ENCODE assay signal across 10 mouse cellular contexts in the genomic region with DNA sequence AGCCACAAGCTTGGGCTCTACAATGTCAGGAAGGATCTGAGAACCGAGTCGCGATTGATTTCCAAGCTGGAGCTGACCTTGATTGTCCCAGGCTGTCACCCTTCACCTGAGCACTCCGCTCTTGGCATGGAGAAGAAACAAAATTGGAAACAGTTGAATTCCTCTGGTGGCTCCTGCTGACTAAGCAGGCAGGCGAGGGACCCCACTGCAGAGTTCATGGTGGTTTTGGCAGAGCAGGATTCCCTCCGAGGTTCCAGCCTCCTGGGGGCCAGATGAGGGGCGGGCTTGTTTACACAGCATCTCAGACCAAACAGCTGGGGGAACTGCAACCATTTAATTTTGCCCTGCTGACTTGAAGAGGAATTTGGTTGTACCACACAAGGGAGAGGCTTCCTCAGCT.
DNase-seq lines count a peak whose midpoint lies in the region; ATAC-seq lines count a peak whose summit lies in the region.
"Had no signal": no experiment of that assay in that cellular context is flagged by ENCODE, and none has a peak within 500 bp of the region (broad histone marks: within the 10 kb centered on the region; RNA-seq: fewer than 3 reads in every experiment).

No protein-coding gene starts in this region.

- no peaks in the 10 kb centered on the region for H3K9me3 ChIP-seq in neural tube, embryonic 11.5 days (ENCODE audit: control insufficient read depth, low read length)
- H3K9me3 ChIP-seq in neural tube, embryonic 15.5 days (replicated peaks): no peaks in the 10 kb centered on the region
- H3K9me3 ChIP-seq in heart, embryonic 15.5 days (replicated peaks): no peaks in the 10 kb centered on the region

- no peaks in the 10 kb centered on the region for H3K27me3 ChIP-seq in neural tube, embryonic 11.5 days (ENCODE audit: control insufficient read depth, insufficient read depth, low read length)
- no peaks in the 10 kb centered on the region for H3K27me3 ChIP-seq in neural tube, embryonic 15.5 days (replicated peaks)
- H3K27me3 ChIP-seq in heart, embryonic 15.5 days: no peaks in the 10 kb centered on the region

- no peaks in the 10 kb centered on the region for H3K4me1 ChIP-seq in neural tube, embryonic 11.5 days (ENCODE audit: control insufficient read depth, insufficient read depth, low read length)
- H3K4me1 ChIP-seq in neural tube, embryonic 15.5 days: no peaks in the 10 kb centered on the region
- H3K4me1 ChIP-seq in heart, embryonic 15.5 days (replicated peaks): peaks cover 36% of the 10 kb centered on the region

- WGBS in neural tube, embryonic 11.5 days: 39% methylated on average over 7 of the region's 7 CpGs
- WGBS in neural tube, embryonic 15.5 days: 52% methylated on average over 7 of the region's 7 CpGs
- WGBS in heart, embryonic 15.5 days: 29% methylated on average over 7 of the region's 7 CpGs

- no peak overlapping the region for H3K4me3 ChIP-seq in neural tube, embryonic 11.5 days (ENCODE audit: low read depth, low read length)
- H3K4me3 ChIP-seq in neural tube, embryonic 15.5 days (replicated peaks): no peak overlapping the region
- H3K4me3 ChIP-seq in heart, embryonic 15.5 days: no peak overlapping the region

- H3K36me3 ChIP-seq in neural tube, embryonic 11.5 days (ENCODE audit: control insufficient read depth, insufficient read depth, low read length): no peaks in the 10 kb centered on the region
- no peaks in the 10 kb centered on the region for H3K36me3 ChIP-seq in neural tube, embryonic 15.5 days
- H3K36me3 ChIP-seq in heart, embryonic 15.5 days: no peaks in the 10 kb centered on the region

- no peak for ATAC-seq in neural tube, embryonic 11.5 days (ENCODE audit: insufficient read depth, low FRiP score, low TSS enrichment)
- no peak for ATAC-seq in neural tube, embryonic 15.5 days (ENCODE audit: low FRiP score)
- no peak for ATAC-seq in heart, embryonic 15.5 days (replicated peaks; ENCODE audit: insufficient number of reproducible peaks, insufficient read depth, low FRiP score, low read depth)
- ATAC-seq: hindbrain, embryonic 16.5 days had no signal

- no peak overlapping the region for H3K9ac ChIP-seq in neural tube, embryonic 11.5 days (ENCODE audit: low read length)
- H3K9ac ChIP-seq in neural tube, embryonic 15.5 days (replicated peaks): no peak overlapping the region
- H3K9ac ChIP-seq in heart, embryonic 15.5 days: no peak overlapping the region

- DNase-seq in gastrocnemius, adult 18-20 months (ENCODE audit: low spot score): peak; percentile 24
- no peak for DNase-seq in gastrocnemius, postnatal 10 days
- peak; percentile 20 for DNase-seq in neural tube, embryonic 11.5 days (ENCODE audit: low spot score)
- DNase-seq in lung, postnatal 4 days: peak; percentile 19 to 59
- no peak for DNase-seq in cerebellum, postnatal 25 days
- DNase-seq in urinary bladder, postnatal 10 days (ENCODE audit: low spot score): no peak
- DNase-seq: thymus, adult 18-20 months had no signal

- no peak overlapping the region for H3K4me2 ChIP-seq in neural tube, embryonic 11.5 days (ENCODE audit: low read depth)
- H3K4me2 ChIP-seq in neural tube, embryonic 15.5 days: no peak overlapping the region
- H3K4me2 ChIP-seq in heart, embryonic 15.5 days: peak overlapping the region; percentile 1; the same call in 1 of the 2 replicates

- H3K27ac ChIP-seq in neural tube, embryonic 11.5 days (ENCODE audit: low read depth, low read length): no peak overlapping the region
- no peak overlapping the region for H3K27ac ChIP-seq in neural tube, embryonic 15.5 days (replicated peaks)
- H3K27ac ChIP-seq in heart, embryonic 15.5 days: peak overlapping the region; percentile 38; the same call in 1 of the 2 replicates

Comparison
In these comparisons a context has a peak if more than half of its experiments do, and no peak if none do; other contexts are left out.
1. DNase-seq: peak in gastrocnemius, adult 18-20 months (single experiment), neural tube, embryonic 11.5 days (single experiment) and lung, postnatal 4 days (2 of 2); none in gastrocnemius, postnatal 10 days (single experiment), cerebellum, postnatal 25 days (0 of 2) and urinary bladder, postnatal 10 days (single experiment).